Comparison of ENCODE assay signal across 9 mouse cellular contexts in the genomic region with DNA sequence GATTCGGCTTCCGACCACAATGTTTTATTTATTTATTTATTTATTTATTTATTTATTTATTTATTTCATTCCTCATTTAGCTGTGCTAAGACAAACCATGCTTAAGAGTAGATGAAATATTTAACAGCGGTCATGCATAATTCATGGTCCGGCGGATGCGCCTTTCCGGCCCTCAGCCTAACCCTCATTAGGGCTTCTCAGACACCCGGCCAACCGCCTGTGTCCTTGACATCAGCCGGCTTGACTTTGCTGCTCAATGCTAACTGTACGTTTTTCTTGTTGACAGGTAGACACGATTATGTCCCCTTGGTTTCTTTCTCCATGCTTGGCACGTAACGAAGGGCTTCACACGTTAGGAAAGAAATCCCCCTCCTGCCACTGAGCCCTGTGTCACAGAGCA. TPM values are rescaled to one million over a fixed set of nuclear protein-coding genes. Genes with fewer than 3 reads are reported as not detected.
A peak's percentile ranks its signal among the peaks of the same experiment; 100 is the strongest.
DNase-seq lines count a peak whose midpoint lies in the region; ATAC-seq and TF ChIP-seq lines count a peak whose summit lies in the region.
"Had no signal": no experiment of that assay in that cellular context is flagged by ENCODE, and none has a peak within 500 bp of the region (broad histone marks: within the 10 kb centered on the region; RNA-seq: fewer than 3 reads in every experiment).

No protein-coding gene starts in this region.

- H3K27me3 ChIP-seq in forebrain, embryonic 13.5 days = no peaks in the 10 kb centered on the region
- no peaks in the 10 kb centered on the region for H3K27me3 ChIP-seq in forebrain, embryonic 10.5 days (ENCODE audit: poor library complexity, severe bottlenecking)
- H3K27me3 ChIP-seq: liver, embryonic 13.5 days had no signal

- TF ChIP-seq CTCF in left cerebral cortex, adult 2 months (IDR thresholded peaks at IDR 0.05) = no peak

- H3K9ac ChIP-seq in forebrain, embryonic 13.5 days = no peak overlapping the region
- H3K9ac ChIP-seq: liver, embryonic 13.5 days had no signal

- peaks cover 19% of the 10 kb centered on the region for H3K4me1 ChIP-seq in forebrain, embryonic 13.5 days
- peaks cover 4% of the 10 kb centered on the region; the same call in 1 of the 2 replicates for H3K4me1 ChIP-seq in forebrain, embryonic 10.5 days

- no peak for DNase-seq in forebrain, embryonic 10.5 days (ENCODE audit: extremely low spot score, low spot score)
- no peak for DNase-seq in left cerebral cortex, adult 2 months (ENCODE audit: extremely low spot score in 1 of 2, low spot score in 2 of 2)
- DNase-seq in left cerebral cortex, postnatal 14 days (ENCODE audit: low spot score in 2 of 2) = no peak
- DNase-seq in kidney, adult 8-10 months = peak; percentile 53 to 67
- peak; percentile 58 for DNase-seq in retina, embryonic 14.5 days (ENCODE audit: low spot score)
- DNase-seq in frontal cortex, postnatal 25 days (ENCODE audit: low spot score in 2 of 2) = no peak
- no peak for DNase-seq in layer of hippocampus, adult 9-10 months (ENCODE audit: low spot score)
- DNase-seq: liver, embryonic 13.5 days had no signal

- peak overlapping the region; percentile 41; the same call in 1 of the 2 replicates for H3K4me2 ChIP-seq in forebrain, embryonic 13.5 days
- H3K4me2 ChIP-seq: liver, embryonic 13.5 days had no signal

- intact Hi-C loops in left cerebral cortex, adult 2 months (cut with DNase I) = no loop called here
- intact Hi-C loops in left cerebral cortex, postnatal 14 days (cut with DNase I) = no loop called here

- WGBS in forebrain, embryonic 13.5 days = 73% methylated on average over 15 of the region's 15 CpGs
- 91% methylated on average over 15 of the region's 15 CpGs for WGBS in forebrain, embryonic 10.5 days

- H3K36me3 ChIP-seq in forebrain, embryonic 13.5 days (ENCODE audit: poor library complexity, severe bottlenecking) = no peaks in the 10 kb centered on the region
- H3K36me3 ChIP-seq in forebrain, embryonic 10.5 days (replicated peaks) = no peaks in the 10 kb centered on the region
- H3K36me3 ChIP-seq: liver, embryonic 13.5 days had no signal

- H3K4me3 ChIP-seq in forebrain, embryonic 13.5 days = no peak overlapping the region
- H3K4me3 ChIP-seq in forebrain, embryonic 10.5 days = no peak overlapping the region
- H3K4me3 ChIP-seq in left cerebral cortex, adult 2 months = no peak overlapping the region
- H3K4me3 ChIP-seq: liver, embryonic 13.5 days had no signal

- H3K9me3 ChIP-seq in forebrain, embryonic 13.5 days (replicated peaks) = no peaks in the 10 kb centered on the region
- no peaks in the 10 kb centered on the region for H3K9me3 ChIP-seq in forebrain, embryonic 10.5 days
- H3K9me3 ChIP-seq: liver, embryonic 13.5 days had no signal

- peak overlapping the region; percentile 73 for H3K27ac ChIP-seq in forebrain, embryonic 13.5 days
- no peak overlapping the region for H3K27ac ChIP-seq in forebrain, embryonic 10.5 days
- H3K27ac ChIP-seq in left cerebral cortex, adult 2 months = peak overlapping the region; percentile 66; the same call in 1 of the 2 replicates
- H3K27ac ChIP-seq: liver, embryonic 13.5 days had no signal

- ATAC-seq in forebrain, embryonic 13.5 days = no peak

RNA-seq across cellular contexts. Expression of gene Pard6b, which starts 26.6 kb away (rescaled TPM):
- polyA plus RNA-seq in forebrain, embryonic 13.5 days (2015; fragmentation: Nextera tagmentation; extraction: Ambion mirVana) = 7.6 and 7.7 TPM in 2 replicates
- 9.3 and 10.4 TPM in 2 replicates for polyA plus RNA-seq in forebrain, embryonic 10.5 days (2016; fragmentation: Nextera tagmentation; extraction: Ambion mirVana)
- 1 to 10 TPM; 5.5 to 6.8 TPM for total RNA-seq in left cerebral cortex, adult 2 months (2021)
- total RNA-seq in left cerebral cortex, postnatal 14 days (2021) = 1 to 10 TPM; 4.9 to 5.4 TPM

Comparison
In these comparisons a context has a peak if more than half of its experiments do, and no peak if none do; other contexts are left out.
1. DNase-seq: peak in kidney, adult 8-10 months (2 of 2) and retina, embryonic 14.5 days (single experiment); none in forebrain, embryonic 10.5 days (single experiment), left cerebral cortex, adult 2 months (0 of 2), left cerebral cortex, postnatal 14 days (0 of 2), frontal cortex, postnatal 25 days (0 of 2) and layer of hippocampus, adult 9-10 months (single experiment).